Mouse (Mus musculus) heart, embryonic 11.5 days (tissue): ENCODE data around the gene Brat1. TPM values are rescaled to one million over a fixed set of nuclear protein-coding genes. Genes with fewer than 3 reads are reported as not detected.

Experiments used
- ATAC-seq: fragments of 200-750 bp; cut with Nextera tagmentation; replicated peaks from 2 replicates; pipeline ENCODE4 v1.8.0; 2017; ENCODE audit warnings: moderate library complexity; ENCODE audit not compliant: insufficient number of reproducible peaks, low FRiP score, low TSS enrichment
- H3K27ac ChIP-seq: fragments of 300-500 bp; sonication (generic); 2 replicates; pipeline ENCODE4 v1.5.1; 2014; ENCODE audit warnings: mild to moderate bottlenecking, low read depth, low read length
- H3K27me3 ChIP-seq: fragments of 300-500 bp; sonication (generic); 2 replicates; pipeline ENCODE4 v1.6.1; 2014; ENCODE audit warnings: mild to moderate bottlenecking, low read length, mixed read lengths; ENCODE audit not compliant: control insufficient read depth, insufficient read depth
- H3K36me3 ChIP-seq: fragments of 300-500 bp; sonication (generic); 2 replicates; pipeline ENCODE4 v1.6.1; 2014; ENCODE audit warnings: mild to moderate bottlenecking, low read length, moderate library complexity, mixed read lengths; ENCODE audit not compliant: control insufficient read depth, insufficient read depth
- H3K4me1 ChIP-seq: fragments of 300-500 bp; sonication (generic); 2 replicates; pipeline ENCODE4 v1.6.1; 2014; ENCODE audit warnings: low read length; ENCODE audit not compliant: control insufficient read depth, insufficient read depth
- H3K4me2 ChIP-seq: fragments of 300-500 bp; sonication (generic); 2 replicates; pipeline ENCODE4 v1.6.1; 2014; ENCODE audit warnings: mild to moderate bottlenecking, moderate library complexity
- H3K4me3 ChIP-seq: fragments of 300-500 bp; sonication (generic); 2 replicates; pipeline ENCODE4 v1.5.1; 2014; ENCODE audit warnings: low read depth, low read length
- H3K9ac ChIP-seq: fragments of 300-500 bp; sonication (generic); 2 replicates; pipeline ENCODE4 v1.6.1; 2014; ENCODE audit warnings: mild to moderate bottlenecking, low read depth, low read length, moderate library complexity
- H3K9me3 ChIP-seq: fragments of 300-500 bp; sonication (generic); replicated peaks from 2 replicates; pipeline ENCODE4 v1.6.1; 2016; ENCODE audit warnings: low read length; ENCODE audit not compliant: control insufficient read depth
- WGBS: fragments of 180-500 bp; shearing (Covaris S2); extraction: QIAGEN DNeasy Blood & Tissue Kit; methylation state at CpG from one replicate; pipeline ENCODE4 v1.1.7; 2014; ENCODE audit not compliant: insufficient replicate concordance; 5-methylcytosine and 5-hydroxymethylcytosine counted together
- polyA plus RNA-seq: library from polyadenylated mRNA; unstranded; fragments of >200 nt; fragmentation: Nextera tagmentation; extraction: Ambion mirVana; gene quantifications from 2 replicates; pipeline ENCODE4 v1.2.1, GENCODE M21; 2014

The Brat1 gene
- polyA plus RNA-seq, 1 experiment from 2014 or later = 9.8 TPM

DNA sequence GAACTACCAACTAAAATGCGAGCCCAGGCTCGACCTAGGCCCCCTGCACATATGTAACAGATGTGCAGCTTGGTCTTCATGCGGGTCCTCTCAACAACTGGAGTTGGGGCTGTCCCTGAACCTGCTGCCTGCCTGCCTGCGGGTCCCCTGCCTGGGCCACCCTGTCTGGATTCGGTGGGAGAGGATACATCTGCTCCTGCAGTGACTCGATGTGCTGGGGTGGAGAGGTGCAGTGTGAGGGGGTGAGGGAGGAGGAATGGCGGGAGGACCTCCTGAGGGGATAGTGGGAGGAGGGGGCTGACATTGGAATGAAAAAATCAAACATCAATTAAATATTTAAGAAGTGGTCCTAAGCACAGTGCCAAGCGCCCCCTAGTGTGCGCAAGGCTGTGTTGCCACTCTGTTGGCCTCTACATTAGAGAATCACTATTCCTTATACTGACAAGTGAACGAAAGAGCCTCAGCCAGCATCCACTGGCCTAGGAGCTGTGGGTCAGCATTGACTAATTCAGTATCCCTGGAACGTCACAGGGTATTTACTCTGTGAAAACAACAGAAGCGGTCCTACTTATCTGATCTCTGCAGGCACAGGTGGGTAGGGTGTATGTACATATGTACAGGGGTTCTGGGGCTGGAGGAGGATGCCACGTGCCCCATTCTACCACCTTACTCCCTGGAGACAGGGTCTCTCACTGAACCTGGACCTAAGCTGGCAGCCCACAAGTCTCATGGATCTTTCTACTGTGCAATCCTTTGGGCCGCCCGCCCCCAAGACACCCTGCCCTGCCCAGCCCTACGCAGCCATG, 20.3 kb upstream of the Brat1 start:
- Histone ChIP-seq H3K4me2 (no peak overlapping the region), H3K27ac (no peak overlapping the region), H3K36me3 (peaks cover 2% of the 10 kb centered on the region; the same call in 1 of the 2 replicates), H3K27me3 (no peaks in the 10 kb centered on the region), H3K4me1 (no peaks in the 10 kb centered on the region), H3K9ac (no peak overlapping the region), H3K4me3 (no peak overlapping the region), H3K9me3 (no peaks in the 10 kb centered on the region)
- 62% methylated on average over 16 of the region's 16 CpGs for WGBS
- no peak for ATAC-seq

DNA sequence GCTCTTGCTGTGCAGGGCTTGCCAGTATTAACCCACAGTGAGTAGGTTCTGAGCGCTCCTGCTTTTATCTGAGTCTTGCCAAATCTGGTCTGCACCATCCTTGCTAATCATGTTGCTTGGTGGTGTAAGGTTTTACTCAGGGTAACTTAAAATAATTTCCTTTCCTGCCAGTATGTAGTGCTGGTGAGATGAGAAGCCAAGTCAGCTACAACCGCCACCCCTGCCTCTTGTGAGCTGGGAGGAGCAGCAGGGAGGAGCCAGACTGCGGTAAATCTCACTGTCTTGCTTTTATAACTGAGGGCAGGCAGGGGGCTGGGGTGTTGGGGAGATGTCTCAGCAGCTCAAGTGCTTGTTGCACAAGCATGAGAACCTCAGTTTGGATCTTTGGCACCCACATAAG, 16.4 kb upstream of the Brat1 start:
- no peak for ATAC-seq
- H3K27me3 ChIP-seq = no peaks in the 10 kb centered on the region
- 77% methylated on average over 3 of the region's 3 CpGs for WGBS
- no peaks in the 10 kb centered on the region for H3K4me1 ChIP-seq
- no peak overlapping the region for H3K4me3 ChIP-seq
- H3K9ac ChIP-seq = no peak overlapping the region
- H3K9me3 ChIP-seq = no peaks in the 10 kb centered on the region
- no peak overlapping the region for H3K4me2 ChIP-seq
- no peak overlapping the region for H3K27ac ChIP-seq
- H3K36me3 ChIP-seq = peaks cover 5% of the 10 kb centered on the region; the same call in 1 of the 2 replicates

DNA sequence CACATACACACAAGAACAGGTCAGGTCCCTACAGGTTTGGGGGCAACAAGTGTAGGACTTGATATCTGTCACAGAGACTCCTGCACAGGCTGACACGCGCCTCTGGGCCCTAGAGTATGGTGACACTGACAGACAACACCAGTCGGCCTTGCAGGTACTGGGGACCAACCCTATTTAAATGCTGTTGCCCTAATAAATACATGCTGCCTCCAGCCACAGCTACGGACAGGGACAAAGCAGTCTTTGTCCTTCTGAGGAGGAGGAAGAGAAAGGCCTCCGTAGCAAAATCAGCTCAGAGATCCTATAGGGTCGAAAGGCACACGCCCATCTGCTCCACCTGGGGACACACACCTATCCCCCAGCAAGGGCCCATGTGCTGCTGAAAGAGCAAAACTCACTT, 8.8 kb upstream of the Brat1 start:
- ATAC-seq = no peak
- Histone ChIP-seq H3K27me3 (no peaks in the 10 kb centered on the region), H3K4me2 (no peak overlapping the region), H3K9ac (no peak overlapping the region), H3K27ac (no peak overlapping the region), H3K36me3 (peaks cover 3% of the 10 kb centered on the region; the same call in 1 of the 2 replicates), H3K9me3 (no peaks in the 10 kb centered on the region), H3K4me3 (no peak overlapping the region), H3K4me1 (peaks cover under 1% of the 10 kb centered on the region; the same call in 1 of the 2 replicates)
- WGBS = 85% methylated on average over 7 of the region's 7 CpGs

DNA sequence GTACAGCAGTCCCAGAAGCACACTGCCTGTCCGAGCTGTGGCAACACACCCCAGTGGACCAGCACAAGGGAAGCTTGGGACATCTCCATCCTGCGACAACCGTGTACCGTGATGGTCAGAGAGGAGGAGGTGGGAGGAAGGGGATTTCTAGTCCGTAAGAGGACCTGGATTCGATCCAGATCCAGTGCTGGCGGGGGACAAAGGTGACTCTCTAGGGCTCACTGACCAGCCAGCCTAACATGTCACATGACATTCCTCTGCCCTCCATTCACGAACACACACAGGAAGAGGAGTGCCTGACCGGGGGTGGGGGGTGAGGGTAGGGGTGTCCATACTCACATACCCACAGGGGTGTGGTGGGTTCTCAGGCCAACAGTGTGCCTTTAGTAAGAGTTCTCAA, 5.0 kb upstream of the Brat1 start:
- ATAC-seq = no peak
- WGBS = 79% methylated on average over 9 of the region's 9 CpGs
- Histone ChIP-seq H3K9ac (no peak overlapping the region), H3K4me1 (peaks cover 9% of the 10 kb centered on the region; the same call in 1 of the 2 replicates), H3K4me2 (no peak overlapping the region), H3K36me3 (peaks cover 3% of the 10 kb centered on the region; the same call in 1 of the 2 replicates), H3K27ac (no peak overlapping the region), H3K9me3 (no peaks in the 10 kb centered on the region), H3K4me3 (no peak overlapping the region), H3K27me3 (no peaks in the 10 kb centered on the region)

DNA sequence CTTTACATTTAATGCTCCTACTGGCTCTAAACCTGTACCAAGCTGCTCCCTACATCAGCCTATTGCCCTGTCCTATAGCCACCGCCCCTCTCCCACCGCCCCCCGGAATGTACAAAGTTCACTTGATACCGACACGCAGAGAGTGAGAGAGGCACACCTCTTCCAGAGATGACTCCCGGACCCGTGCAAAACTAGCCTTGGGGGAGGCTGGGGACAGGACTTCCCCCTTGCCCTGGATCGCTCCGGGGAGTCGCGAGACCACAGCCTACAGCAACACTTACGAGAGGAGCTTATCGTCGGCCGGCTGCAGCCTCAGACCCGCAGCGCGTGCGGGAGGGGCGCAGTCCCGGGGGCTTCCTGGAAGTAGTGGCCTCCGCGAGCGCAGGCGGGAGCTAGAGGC, 3.1 kb upstream of the Brat1 start:
- ATAC-seq = peak; percentile 1; the same call in 1 of the 2 replicates
- Histone ChIP-seq H3K4me2 (peak overlapping the region; percentile 94), H3K27ac (peak overlapping the region; percentile 70), H3K36me3 (0 out of 2 replicates have a peak, but pooled peaks cover 3% of the 10 kb centered on the region), H3K9me3 (no peaks in the 10 kb centered on the region), H3K9ac (peak overlapping the region; percentile 83), H3K4me3 (peak overlapping the region; percentile 84), H3K27me3 (no peaks in the 10 kb centered on the region), H3K4me1 (peaks cover 18% of the 10 kb centered on the region)
- 0% methylated on average over 25 of the region's 25 CpGs for WGBS

DNA sequence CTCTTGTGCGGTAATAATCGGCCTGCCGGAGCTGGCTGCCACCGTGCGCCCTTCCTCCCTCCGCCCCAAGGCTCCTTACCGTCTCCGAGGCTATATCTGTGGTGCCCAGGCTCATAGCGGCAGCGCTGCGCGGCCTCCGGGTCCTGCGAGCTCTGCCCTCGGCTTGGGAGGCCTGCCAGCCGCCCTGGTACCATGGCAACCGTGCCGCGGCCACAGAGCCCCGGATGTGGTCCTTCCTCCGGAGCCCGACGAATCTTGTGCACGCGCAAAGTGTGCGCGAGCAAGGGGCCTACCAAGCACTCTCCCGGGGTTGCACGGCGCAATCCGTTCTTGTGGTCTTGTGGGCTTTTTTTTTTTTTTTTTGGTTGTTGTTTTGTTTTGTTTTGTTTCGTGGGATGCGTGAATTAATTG, 2.7 kb upstream of the Brat1 start, which contains the start of gene Iqce:
Iqce (minus strand) TSS at position 276 of the 411 bp plus-strand sequence.
- H3K36me3 ChIP-seq = no peaks in the 10 kb centered on the region
- peak within 1 kb of the TSS; percentile 83 for H3K9ac ChIP-seq
- H3K4me3 ChIP-seq = peak within 1 kb of the TSS; percentile 84
- 1% methylated on average over 33 of the region's 33 CpGs for WGBS
- ATAC-seq = peak; percentile 56; the same call in 1 of the 2 replicates
- no peaks in the 10 kb centered on the region for H3K27me3 ChIP-seq
- peaks cover 18% of the 10 kb centered on the region for H3K4me1 ChIP-seq
- peak within 1 kb of the TSS; percentile 70 for H3K27ac ChIP-seq
- H3K4me2 ChIP-seq = peak within 1 kb of the TSS; percentile 94
- no peaks in the 10 kb centered on the region for H3K9me3 ChIP-seq

DNA sequence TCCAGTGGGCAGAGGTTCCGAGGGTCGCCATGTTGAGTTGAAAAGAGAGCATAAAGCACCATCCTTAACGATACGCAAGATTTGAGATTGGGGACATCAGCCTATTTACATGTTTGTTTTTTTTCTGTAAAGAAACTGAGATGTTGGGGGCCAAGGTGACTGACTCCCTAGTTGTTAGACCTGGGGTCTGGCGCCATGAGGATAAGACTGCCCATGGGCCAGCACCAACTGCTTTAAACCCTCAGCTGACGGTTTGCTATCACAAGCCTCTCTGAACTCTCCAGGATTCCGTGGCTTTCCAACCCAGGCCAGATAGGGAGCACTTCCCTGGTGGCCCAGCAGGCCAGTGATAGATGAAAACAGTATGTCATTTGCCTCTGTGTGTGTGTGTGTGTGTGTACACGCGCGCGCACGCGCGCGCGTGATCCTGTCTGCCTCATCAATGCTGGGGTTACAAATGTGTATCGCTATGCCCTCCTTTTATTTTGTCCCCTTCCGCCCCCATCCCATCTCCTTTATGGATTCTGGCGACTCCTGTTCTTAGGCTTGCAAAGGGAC, 2.1 kb upstream of the Brat1 start:
- Histone ChIP-seq H3K4me1 (peaks cover 18% of the 10 kb centered on the region), H3K4me2 (peak overlapping the region; percentile 94), H3K4me3 (peak overlapping the region; percentile 84), H3K9me3 (no peaks in the 10 kb centered on the region), H3K9ac (peak overlapping the region; percentile 83), H3K36me3 (no peaks in the 10 kb centered on the region), H3K27me3 (no peaks in the 10 kb centered on the region), H3K27ac (peak overlapping the region; percentile 70)
- 51% methylated on average over 19 of the region's 19 CpGs for WGBS
- ATAC-seq = no peak

DNA sequence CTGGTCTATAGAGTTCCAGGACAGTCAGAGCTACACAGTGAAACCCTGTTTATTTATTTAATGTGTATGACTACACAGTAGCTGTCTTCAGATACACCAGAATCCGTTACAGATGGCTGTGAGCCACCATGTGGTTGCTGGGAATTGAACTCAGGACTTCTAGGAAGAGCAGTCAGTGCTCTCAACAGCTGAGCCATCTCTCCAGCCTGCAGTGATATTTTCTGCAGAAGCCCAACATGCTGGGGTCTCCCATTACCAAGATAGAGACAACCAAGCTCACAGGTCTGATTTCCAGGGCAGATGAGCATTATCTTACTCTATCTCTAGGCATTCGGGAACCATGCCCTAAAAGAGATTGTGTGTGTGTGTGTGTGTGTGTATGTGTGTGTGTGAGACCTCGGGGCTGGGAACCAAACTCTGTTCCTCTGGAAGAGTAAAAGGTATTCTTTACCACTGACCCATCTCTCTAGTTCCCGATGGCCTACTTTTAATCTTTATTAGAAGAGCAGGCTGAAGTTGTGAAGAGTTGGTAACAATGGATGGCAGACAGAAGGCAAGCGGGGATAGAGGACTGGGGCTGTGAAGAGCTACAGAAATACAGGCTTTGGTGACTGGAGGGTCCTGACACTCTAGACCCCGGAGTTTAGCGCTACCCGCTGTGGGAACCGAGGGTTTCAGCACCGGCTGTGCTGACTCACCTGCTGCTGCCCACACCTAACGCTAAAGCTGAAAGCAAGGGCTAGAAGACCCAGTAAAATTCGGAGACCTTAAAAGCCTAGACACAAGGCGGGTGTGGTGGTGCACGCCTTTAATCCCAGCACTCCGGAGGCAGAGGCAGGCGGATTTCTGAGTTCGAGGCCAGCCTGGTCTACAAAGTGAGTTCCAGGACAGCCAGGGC, 1.1 kb upstream of the Brat1 start:
- Histone ChIP-seq H3K27me3 (no peaks in the 10 kb centered on the region), H3K9ac (peak overlapping the region; percentile 23; the same call in 1 of the 2 replicates), H3K27ac (peak overlapping the region; percentile 90), H3K4me3 (peak overlapping the region; percentile 49), H3K4me1 (peaks cover 18% of the 10 kb centered on the region), H3K4me2 (peak overlapping the region; percentile 80), H3K9me3 (no peaks in the 10 kb centered on the region), H3K36me3 (0 out of 2 replicates have a peak, but pooled peaks cover 4% of the 10 kb centered on the region)
- ATAC-seq = no peak
- WGBS = 34% methylated on average over 15 of the region's 17 CpGs
